Mouse (Mus musculus): ENCODE results near the gene Clstn1.

GRCm38 (mm10) chr4:149563941-149564361, 22.3 kb upstream of the Clstn1 start:
- TF ChIP-seq CTCF (IDR thresholded peaks at IDR 0.05; ENCODE audit: borderline replicate concordance, insufficient read depth, low read depth, low read length): no peak
- no peak for TF ChIP-seq POLR2A (IDR thresholded peaks at IDR 0.05; ENCODE audit: borderline replicate concordance, insufficient read depth, low read length)

Measured in cerebellum, adult 2 months (tissue).